Mouse (Mus musculus) lung, postnatal 0 days (tissue): Measurements from ENCODE around the gene Uck2. TPM values are rescaled to one million over a fixed set of nuclear protein-coding genes. Genes with fewer than 3 reads are reported as not detected.

Experiments used
- ATAC-seq: fragments of 200-750 bp; cut with Nextera tagmentation; 2 replicates; pipeline ENCODE4 v1.8.0; 2017; ENCODE audit warnings: moderate library complexity
- DNase-seq: peaks from one replicate; pipeline ENCODE4 v3.0.0-alpha.2; 2016; ENCODE audit warnings: low spot score
- H3K27ac ChIP-seq: fragments of 300-500 bp; sonication (generic); 2 replicates; pipeline ENCODE4 v1.5.1; 2014; ENCODE audit warnings: antibody characterized with exemption, mild to moderate bottlenecking, low read length, mixed read lengths
- H3K27me3 ChIP-seq: fragments of 300-500 bp; sonication (generic); replicated peaks from 2 replicates; pipeline ENCODE4 v1.6.1; 2014; ENCODE audit warnings: low read length, mixed read lengths; ENCODE audit not compliant: insufficient read depth
- H3K36me3 ChIP-seq: fragments of 300-500 bp; sonication (generic); 2 replicates; pipeline ENCODE4 v1.6.1; 2014; ENCODE audit warnings: low read length, mixed read lengths; ENCODE audit not compliant: insufficient read depth
- H3K4me1 ChIP-seq: fragments of 300-500 bp; sonication (generic); 2 replicates; pipeline ENCODE4 v1.6.1; 2014; ENCODE audit warnings: antibody characterized with exemption, low read depth, low read length, mixed read lengths; ENCODE audit not compliant: insufficient read depth
- H3K4me2 ChIP-seq: fragments of 300-500 bp; sonication (generic); replicated peaks from 2 replicates; pipeline ENCODE4 v1.6.1; 2014; ENCODE audit warnings: low read depth, mild to moderate bottlenecking, low read length, moderate library complexity, mixed read lengths
- H3K4me3 ChIP-seq: fragments of 300-500 bp; sonication (generic); 2 replicates; pipeline ENCODE4 v1.5.1; 2014; ENCODE audit warnings: low read depth, low read length
- H3K9ac ChIP-seq: fragments of 300-500 bp; sonication (generic); replicated peaks from 2 replicates; pipeline ENCODE4 v1.6.1; 2014; ENCODE audit warnings: low read depth, mild to moderate bottlenecking
- H3K9me3 ChIP-seq: fragments of 300-500 bp; sonication (generic); 2 replicates; pipeline ENCODE4 v1.6.1; 2016; ENCODE audit warnings: low read length, mixed read lengths
- CTCF ChIP-seq: IDR thresholded peaks from 2 replicates; pipeline ENCODE4 v1.5.1; 2016; ENCODE audit warnings: antibody characterized with exemption, mild to moderate bottlenecking
- EP300 ChIP-seq: IDR thresholded peaks from 2 replicates; pipeline ENCODE4 v1.6.1; 2016; ENCODE audit warnings: antibody characterized with exemption, mild to moderate bottlenecking, control low read depth
- WGBS: fragments of 180-500 bp; shearing (Covaris S2); extraction: QIAGEN DNeasy Blood & Tissue Kit; methylation state at CpG from one replicate; pipeline ENCODE4 v1.1.7; 2014; 5-methylcytosine and 5-hydroxymethylcytosine counted together
- polyA plus RNA-seq: library from polyadenylated mRNA; unstranded; fragments of >200 nt; fragmentation: Nextera tagmentation; extraction: Ambion mirVana; gene quantifications from 2 replicates; pipeline ENCODE4 v1.2.1, GENCODE M21; 2015

Uck2 gene
- polyA plus RNA-seq, 1 experiment from 2014 or later, result 22.9 TPM

- Histone ChIP-seq H3K27me3 (no peaks in the 10 kb centered on the region), H3K9ac (no peak overlapping the region), H3K4me2 (no peak overlapping the region), H3K4me3 (no peak overlapping the region), H3K36me3 (no peaks in the 10 kb centered on the region), H3K4me1 (peaks cover 2% of the 10 kb centered on the region; the same call in 1 of the 2 replicates), H3K27ac (no peak overlapping the region), H3K9me3 (no peaks in the 10 kb centered on the region)
- WGBS, result 89% methylated on average over 3 of the region's 3 CpGs
- no peak for TF ChIP-seq EP300
- TF ChIP-seq CTCF, result no peak
- no peak for DNase-seq
- no peak for ATAC-seq
Measured at GRCm38 (mm10) chr1:167241487-167241886, 43.6 kb downstream of the Uck2 start.

- ATAC-seq (no peak), DNase-seq (no peak)
- no peaks in the 10 kb centered on the region for H3K9me3 ChIP-seq
- WGBS, result 68% methylated on average over 5 of the region's 5 CpGs
- H3K4me3 ChIP-seq, result no peak overlapping the region
- no peaks in the 10 kb centered on the region for H3K27me3 ChIP-seq
- no peaks in the 10 kb centered on the region for H3K36me3 ChIP-seq
- H3K27ac ChIP-seq, result no peak overlapping the region
- H3K4me2 ChIP-seq, result no peak overlapping the region
- TF ChIP-seq EP300 (no peak), CTCF (no peak)
- no peak overlapping the region for H3K9ac ChIP-seq
- no peaks in the 10 kb centered on the region; the same call in 1 of the 2 replicates for H3K4me1 ChIP-seq
Measured at GRCm38 (mm10) chr1:167240361-167240760, 44.8 kb downstream of the Uck2 start.

GRCm38 (mm10) chr1:167239916-167240315 lies 45.2 kb downstream of the Uck2 start:
- no peak overlapping the region for H3K4me3 ChIP-seq
- H3K36me3 ChIP-seq, result no peaks in the 10 kb centered on the region
- H3K27me3 ChIP-seq, result no peaks in the 10 kb centered on the region
- H3K4me2 ChIP-seq, result no peak overlapping the region
- H3K9me3 ChIP-seq, result no peaks in the 10 kb centered on the region
- ATAC-seq (no peak), DNase-seq (no peak)
- H3K9ac ChIP-seq, result no peak overlapping the region
- no peak overlapping the region for H3K27ac ChIP-seq
- H3K4me1 ChIP-seq, result no peaks in the 10 kb centered on the region; the same call in 1 of the 2 replicates
- no peak for TF ChIP-seq CTCF
- TF ChIP-seq EP300, result no peak
- 66% methylated on average over 12 of the region's 12 CpGs for WGBS

DNA sequence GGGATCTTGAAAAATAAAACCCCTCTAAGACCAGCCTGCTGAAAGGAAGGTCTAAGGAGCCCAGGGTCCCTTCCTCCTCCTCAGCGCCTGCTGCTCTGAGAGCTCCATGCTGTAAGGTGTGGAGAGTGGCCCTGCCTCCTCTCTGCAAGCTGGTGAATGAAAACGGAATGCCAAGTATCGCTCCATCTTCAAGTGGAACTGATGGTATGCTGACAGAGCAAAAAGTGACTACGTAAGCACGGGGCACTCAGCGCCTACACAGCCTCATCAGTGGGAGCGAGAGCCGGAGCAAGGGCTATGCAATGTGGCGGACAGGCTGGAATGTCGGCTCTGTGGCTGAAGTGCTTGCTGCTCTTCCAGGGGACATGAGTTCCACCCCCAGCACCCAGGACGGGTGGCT lies 47.3 kb downstream of the Uck2 start:
- ATAC-seq (peak; percentile 90), DNase-seq (peak; percentile 87)
- Histone ChIP-seq H3K27me3 (no peaks in the 10 kb centered on the region), H3K4me3 (no peak overlapping the region), H3K4me1 (no peaks in the 10 kb centered on the region), H3K36me3 (0 out of 2 replicates have a peak, but pooled peaks cover 6% of the 10 kb centered on the region), H3K9me3 (no peaks in the 10 kb centered on the region), H3K9ac (no peak overlapping the region), H3K4me2 (no peak overlapping the region), H3K27ac (no peak overlapping the region)
- TF ChIP-seq CTCF (no peak), EP300 (no peak)
- 39% methylated on average over 11 of the region's 11 CpGs for WGBS

DNA sequence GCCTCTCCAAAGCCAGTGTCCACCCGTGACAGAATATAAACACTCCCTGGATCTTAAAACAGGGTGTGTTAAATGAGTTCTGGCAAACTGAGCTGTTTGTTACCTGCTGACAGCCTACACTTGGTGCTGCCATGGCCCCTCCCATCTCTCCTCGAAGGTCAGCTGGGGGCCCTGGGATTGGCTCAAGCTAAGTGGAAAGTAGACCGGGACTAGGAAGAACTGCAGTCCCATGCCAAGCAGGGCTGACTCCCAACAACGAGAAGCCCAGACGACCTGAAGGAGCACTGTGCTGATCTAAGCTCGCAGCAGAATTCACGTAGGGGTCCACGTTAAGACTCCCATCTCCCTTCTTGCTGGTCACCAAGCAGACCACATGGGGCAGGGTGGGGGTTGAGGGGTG lies 48.3 kb downstream of the Uck2 start:
- no peaks in the 10 kb centered on the region for H3K4me1 ChIP-seq
- ATAC-seq (no peak; the same call in 1 of the 2 replicates), DNase-seq (no peak)
- H3K27ac ChIP-seq, result no peak overlapping the region
- H3K27me3 ChIP-seq, result no peaks in the 10 kb centered on the region
- no peak overlapping the region for H3K4me3 ChIP-seq
- H3K4me2 ChIP-seq, result no peak overlapping the region
- WGBS, result 61% methylated on average over 8 of the region's 8 CpGs
- H3K9ac ChIP-seq, result no peak overlapping the region
- no peak for TF ChIP-seq EP300
- no peak for TF ChIP-seq CTCF
- H3K9me3 ChIP-seq, result no peaks in the 10 kb centered on the region
- H3K36me3 ChIP-seq, result 0 out of 2 replicates have a peak, but pooled peaks cover 6% of the 10 kb centered on the region

- WGBS, result 93% methylated on average over 10 of the region's 10 CpGs
Measured at GRCm38 (mm10) chr1:167234344-167234743, 50.8 kb downstream of the Uck2 start.

DNA sequence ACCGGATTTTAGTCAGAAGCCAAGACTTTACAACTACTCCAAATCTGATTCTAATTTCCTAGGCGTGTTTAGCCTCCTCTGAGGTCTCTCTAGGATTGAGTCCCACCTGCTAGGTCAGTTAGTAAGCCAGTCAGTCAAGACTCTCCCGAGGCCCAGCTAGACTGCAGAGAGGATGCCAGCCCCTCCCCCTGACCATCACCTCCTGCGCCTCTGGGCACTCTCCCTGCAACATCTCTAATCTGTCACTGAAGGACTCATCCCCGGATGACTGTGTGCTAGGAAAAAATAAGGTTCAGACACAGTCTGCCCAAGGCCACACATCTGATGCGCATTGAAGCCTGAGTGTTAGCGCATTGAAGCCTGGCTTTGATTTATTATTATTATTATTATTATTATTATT lies 52.2 kb downstream of the Uck2 start:
- H3K4me3 ChIP-seq, result no peak overlapping the region
- ATAC-seq (no peak), DNase-seq (no peak)
- no peaks in the 10 kb centered on the region for H3K9me3 ChIP-seq
- 0 out of 2 replicates have a peak, but pooled peaks cover 4% of the 10 kb centered on the region for H3K4me1 ChIP-seq
- no peak overlapping the region for H3K9ac ChIP-seq
- whole genome bisulfite sequencing, result 87% methylated on average over 7 of the region's 7 CpGs
- TF ChIP-seq CTCF (no peak), EP300 (no peak)
- H3K4me2 ChIP-seq, result no peak overlapping the region
- no peaks in the 10 kb centered on the region for H3K27me3 ChIP-seq
- no peak overlapping the region for H3K27ac ChIP-seq
- H3K36me3 ChIP-seq, result 0 out of 2 replicates have a peak, but pooled peaks cover 6% of the 10 kb centered on the region

More at GRCm38 (mm10) chr1:167234344-167234743, 50.8 kb downstream of the Uck2 start:
- Histone ChIP-seq H3K4me1 (0 out of 2 replicates have a peak, but pooled peaks cover 4% of the 10 kb centered on the region), H3K27me3 (no peaks in the 10 kb centered on the region), H3K4me2 (no peak overlapping the region), H3K9ac (no peak overlapping the region), H3K9me3 (no peaks in the 10 kb centered on the region), H3K27ac (no peak overlapping the region), H3K36me3 (0 out of 2 replicates have a peak, but pooled peaks cover 6% of the 10 kb centered on the region), H3K4me3 (no peak overlapping the region)
- DNase-seq (no peak), ATAC-seq (no peak)
- no peak for TF ChIP-seq EP300
- TF ChIP-seq CTCF, result no peak
